Comparison of ENCODE assay signal across 7 mouse cellular contexts in genomic region chr1:128103520-128104088, GRCm38 (mm10). TPM values are rescaled to one million over a fixed set of nuclear protein-coding genes. Genes with fewer than 3 reads are reported as not detected.
DNase-seq lines count a peak whose midpoint lies in the region; ATAC-seq and TF ChIP-seq lines count a peak whose summit lies in the region.

No protein-coding gene starts in this region.

- no peak for TF ChIP-seq POLR2A in spleen, adult 2 months (IDR thresholded peaks at IDR 0.05; ENCODE audit: low read depth, low read length)

- no peak for TF ChIP-seq CTCF in spleen, adult 2 months (IDR thresholded peaks at IDR 0.05; ENCODE audit: extremely low read depth, insufficient read depth, insufficient read length, insufficient replicate concordance)

- DNase-seq in spleen, adult 2 months (ENCODE audit: low read depth in 1 of 2, low spot score in 2 of 2), result peak in 1 of 2 experiments; percentile 29
- no peak for DNase-seq in spleen, adult 18-20 months
- peak; percentile 77 for DNase-seq in embryo, embryonic 11 days
- DNase-seq in hindbrain, embryonic 14.5 days (ENCODE audit: low spot score), result no peak
- DNase-seq in adrenal gland, adult 18-20 months (ENCODE audit: low spot score in 2 of 2), result no peak
- no peak for DNase-seq in retina, embryonic 14.5 days (ENCODE audit: low spot score)

- peak overlapping the region; percentile 66 for H3K4me2 ChIP-seq in hindbrain, embryonic 14.5 days (replicated peaks)
- peak overlapping the region; percentile 74 for H3K4me2 ChIP-seq in midbrain, embryonic 13.5 days (replicated peaks)

- H3K27ac ChIP-seq in spleen, adult 2 months (ENCODE audit: insufficient read depth, low read length), result peak overlapping the region; percentile 70
- peak overlapping the region; percentile 93 for H3K27ac ChIP-seq in hindbrain, embryonic 14.5 days
- peak overlapping the region; percentile 96 for H3K27ac ChIP-seq in midbrain, embryonic 13.5 days

- no peaks in the 10 kb centered on the region for H3K9me3 ChIP-seq in hindbrain, embryonic 14.5 days (ENCODE audit: control insufficient read depth, low read length)
- H3K9me3 ChIP-seq in midbrain, embryonic 13.5 days, result no peaks in the 10 kb centered on the region

- H3K4me3 ChIP-seq in spleen, adult 2 months (ENCODE audit: extremely low read depth, insufficient read depth, insufficient read length), result peak overlapping the region; percentile 82
- peak overlapping the region; percentile 85 for H3K4me3 ChIP-seq in hindbrain, embryonic 14.5 days (replicated peaks; ENCODE audit: low read length)
- peak overlapping the region; percentile 97 for H3K4me3 ChIP-seq in midbrain, embryonic 13.5 days (replicated peaks)

- H3K27me3 ChIP-seq in spleen, adult 2 months (ENCODE audit: control insufficient read depth, insufficient read depth, low read length), result no peaks in the 10 kb centered on the region
- H3K27me3 ChIP-seq in hindbrain, embryonic 14.5 days (ENCODE audit: control insufficient read depth, insufficient read depth, low read length), result no peaks in the 10 kb centered on the region
- H3K27me3 ChIP-seq in midbrain, embryonic 13.5 days, result no peaks in the 10 kb centered on the region

- WGBS in spleen, adult 2 months, result under 1% methylated on average over 42 of the region's 47 CpGs
- WGBS in hindbrain, embryonic 14.5 days, result under 1% methylated on average over 37 of the region's 47 CpGs
- WGBS in midbrain, embryonic 13.5 days, result under 1% methylated on average over 47 of the region's 47 CpGs

- peaks cover 2% of the 10 kb centered on the region; the same call in 1 of the 2 replicates for H3K4me1 ChIP-seq in spleen, adult 2 months (ENCODE audit: control insufficient read depth, insufficient read depth, insufficient read length)
- H3K4me1 ChIP-seq in hindbrain, embryonic 14.5 days (replicated peaks; ENCODE audit: control insufficient read depth, insufficient read depth, low read length), result peaks cover 15% of the 10 kb centered on the region
- peaks cover 23% of the 10 kb centered on the region for H3K4me1 ChIP-seq in midbrain, embryonic 13.5 days (replicated peaks)

- peak overlapping the region; percentile 87 for H3K9ac ChIP-seq in hindbrain, embryonic 14.5 days
- peak overlapping the region; percentile 94 for H3K9ac ChIP-seq in midbrain, embryonic 13.5 days (replicated peaks)

- H3K36me3 ChIP-seq in spleen, adult 2 months (ENCODE audit: control insufficient read depth, insufficient read depth, low read length), result no peaks in the 10 kb centered on the region
- no peaks in the 10 kb centered on the region for H3K36me3 ChIP-seq in hindbrain, embryonic 14.5 days (replicated peaks; ENCODE audit: control insufficient read depth, insufficient read depth)
- H3K36me3 ChIP-seq in midbrain, embryonic 13.5 days, result no peaks in the 10 kb centered on the region

- ATAC-seq in hindbrain, embryonic 14.5 days (ENCODE audit: low FRiP score), result peak; percentile 64
- peak; percentile 80 for ATAC-seq in midbrain, embryonic 13.5 days

RNA-seq across cellular contexts. Expression of gene R3hdm1, which starts 0.5 kb away (rescaled TPM):
- polyA plus RNA-seq in spleen, adult 2 months (2012; rRNA removed), result 43.1 and 45.4 TPM in 2 replicates
- 87.3 and 87.7 TPM in 2 replicates for polyA plus RNA-seq in hindbrain, embryonic 14.5 days (2014; fragmentation: Nextera tagmentation; extraction: Ambion mirVana)
- polyA plus RNA-seq in midbrain, embryonic 13.5 days (2015; fragmentation: Nextera tagmentation; extraction: Ambion mirVana), result 108 and 115 TPM in 2 replicates
- total RNA-seq in adrenal gland, adult 18-20 months (2021), result 10 to 100 TPM; 61.4 to 68.2 TPM

RNA-seq across cellular contexts. Expression of gene Zranb3, which starts 0.8 kb away (rescaled TPM):
- 0.97 and 1.1 TPM in 2 replicates for polyA plus RNA-seq in spleen, adult 2 months (2012; rRNA removed)
- 3.6 and 5.0 TPM in 2 replicates for polyA plus RNA-seq in hindbrain, embryonic 14.5 days (2014; fragmentation: Nextera tagmentation; extraction: Ambion mirVana)
- 6.1 and 6.2 TPM in 2 replicates for polyA plus RNA-seq in midbrain, embryonic 13.5 days (2015; fragmentation: Nextera tagmentation; extraction: Ambion mirVana)
- 1 to 10 TPM; 3.7 to 4.6 TPM for total RNA-seq in adrenal gland, adult 18-20 months (2021)
